Mouse (Mus musculus): ENCODE results near the gene Hmgb2.

DNA sequence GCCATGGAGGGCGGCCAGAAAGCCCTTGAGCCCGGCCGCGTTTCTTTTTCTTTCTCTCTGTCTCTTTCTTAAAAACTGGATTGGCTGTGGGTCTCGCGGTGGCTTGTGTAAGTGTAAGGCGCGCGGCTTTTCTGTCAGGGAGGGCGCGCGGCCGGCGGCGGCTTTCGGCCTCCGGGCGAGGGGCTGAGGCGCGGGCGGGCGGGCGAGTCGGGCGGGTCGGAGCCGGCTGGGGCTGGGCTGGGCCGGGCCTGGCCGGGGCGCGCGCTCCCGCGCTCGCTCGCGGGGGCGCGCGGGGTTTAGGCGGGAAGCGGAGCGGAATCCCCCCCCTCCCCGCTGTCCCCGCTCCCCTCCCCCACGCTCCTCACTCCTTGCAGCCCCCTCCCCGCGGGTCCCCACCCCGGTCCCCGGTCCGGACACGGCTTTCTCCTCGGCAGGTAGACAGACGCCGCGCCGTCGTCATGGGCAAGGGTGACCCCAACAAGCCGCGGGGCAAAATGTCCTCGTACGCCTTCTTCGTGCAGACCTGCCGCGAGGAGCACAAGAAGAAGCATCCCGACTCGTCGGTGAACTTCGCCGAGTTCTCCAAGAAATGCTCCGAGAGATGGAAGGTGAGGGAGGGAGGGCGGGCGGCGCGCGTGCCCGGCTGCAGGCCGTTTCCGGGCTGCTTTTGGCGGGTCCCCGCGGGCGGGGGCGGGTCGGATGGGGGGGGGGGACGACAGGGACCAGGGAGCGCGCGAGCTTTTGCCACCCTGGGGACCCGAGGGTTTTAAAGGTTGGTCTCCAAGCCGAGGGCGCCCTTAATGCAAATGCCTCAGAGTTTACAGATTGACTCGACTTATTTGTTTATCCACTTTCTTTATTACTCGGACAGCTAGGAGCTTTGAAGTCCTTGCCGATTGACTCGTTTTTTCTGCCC lies 692 bp downstream of the Hmgb2 start:
- TF ChIP-seq CTCF (IDR thresholded peaks at IDR 0.05; ENCODE audit: borderline replicate concordance, insufficient read depth, low read length) (no peak), POLR2A (IDR thresholded peaks at IDR 0.05; ENCODE audit: low read depth, low read length) (no peak)
